Mouse (Mus musculus) testis, adult 2 months (tissue): ENCODE data around the gene Poc1b.

Experiments
- CTCF ChIP-seq: fragments of 200-500 bp; IDR thresholded peaks from 2 replicates; pipeline ENCODE4 v1.5.1; 2012; ENCODE audit warnings: low read depth, mild to moderate bottlenecking, inconsistent platforms, low read length, moderate library complexity; ENCODE audit not compliant: control insufficient read depth, insufficient read depth, insufficient replicate concordance
- POLR2A ChIP-seq: fragments of 200-500 bp; IDR thresholded peaks from 2 replicates; pipeline ENCODE4 v1.6.1; 2012; ENCODE audit warnings: low read depth, mild to moderate bottlenecking, inconsistent platforms, low read length, moderate library complexity; ENCODE audit not compliant: control insufficient read depth

DNA sequence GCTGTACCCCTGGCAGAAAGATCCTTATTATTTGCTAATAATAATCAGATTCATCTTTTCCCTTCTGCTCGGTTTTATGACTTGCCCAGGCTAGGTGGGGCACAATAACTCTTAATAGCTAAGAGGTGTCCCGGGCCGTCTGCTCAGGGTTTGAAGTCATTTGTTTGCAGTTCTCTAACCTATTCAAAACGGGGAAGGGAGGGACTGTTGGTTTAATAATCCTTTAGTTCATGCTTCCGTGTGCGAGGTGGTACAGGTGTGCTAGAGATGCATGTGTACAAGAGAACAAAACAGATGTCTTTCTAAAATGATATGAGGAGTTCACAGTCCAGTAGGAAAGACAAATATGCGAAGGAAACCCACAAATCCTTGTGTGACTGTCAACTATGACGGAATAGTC lies 7.5 kb downstream of the Poc1b start:
- TF ChIP-seq POLR2A (no peak), CTCF (no peak)
